Mouse (Mus musculus) lung, embryonic 14.5 days (tissue): ENCODE measurements at regions not wholly inside any gene's neighbourhood (a gene's known extent, or its start where the extent isn't known, plus 50 kb on each side); places are given as distances from the start of the nearest gene placed in this dataset.

Source experiments
- ATAC-seq: fragments of 200-750 bp; cut with Nextera tagmentation; 2 replicates; pipeline ENCODE4 v1.8.0; 2017; ENCODE audit warnings: mild to moderate bottlenecking, moderate TSS enrichment, moderate library complexity; ENCODE audit not compliant: insufficient read depth
- DNase-seq: peaks from one replicate; pipeline ENCODE4 v3.0.0-alpha.2; 2015
- H3K27ac ChIP-seq: fragments of 300-500 bp; sonication (generic); 2 replicates; pipeline ENCODE4 v1.5.1; 2014; ENCODE audit warnings: low read depth, mild to moderate bottlenecking, moderate library complexity
- H3K27me3 ChIP-seq: fragments of 300-500 bp; sonication (generic); 2 replicates; pipeline ENCODE4 v1.6.1; 2014; ENCODE audit warnings: low read length, control low read depth; ENCODE audit not compliant: insufficient read depth
- H3K36me3 ChIP-seq: fragments of 300-500 bp; sonication (generic); 2 replicates; pipeline ENCODE4 v1.6.1; 2014; ENCODE audit warnings: control low read depth; ENCODE audit not compliant: insufficient read depth
- H3K4me1 ChIP-seq: fragments of 300-500 bp; sonication (generic); 2 replicates; pipeline ENCODE4 v1.6.1; 2014; ENCODE audit warnings: antibody characterized with exemption, control low read depth; ENCODE audit not compliant: insufficient read depth
- H3K4me2 ChIP-seq: fragments of 300-500 bp; sonication (generic); 2 replicates; pipeline ENCODE4 v1.6.1; 2014; ENCODE audit warnings: mild to moderate bottlenecking
- H3K4me3 ChIP-seq: fragments of 300-500 bp; sonication (generic); 2 replicates; pipeline ENCODE4 v1.5.1; 2014; ENCODE audit warnings: low read depth, low read length
- H3K9ac ChIP-seq: fragments of 300-500 bp; sonication (generic); 2 replicates; pipeline ENCODE4 v1.6.1; 2014
- H3K9me3 ChIP-seq: fragments of 300-500 bp; sonication (generic); 2 replicates; pipeline ENCODE4 v1.6.1; 2016; ENCODE audit warnings: low read depth, low read length, control low read depth
- CTCF ChIP-seq: IDR thresholded peaks from 2 replicates; pipeline ENCODE4 v1.5.1; 2016; ENCODE audit warnings: antibody characterized with exemption, low read depth
- whole genome bisulfite sequencing: fragments of 180-500 bp; shearing (Covaris S2); extraction: QIAGEN DNeasy Blood & Tissue Kit; methylation state at CpG from one replicate; pipeline ENCODE4 v1.1.7; 2014; 5-methylcytosine and 5-hydroxymethylcytosine counted together

DNA sequence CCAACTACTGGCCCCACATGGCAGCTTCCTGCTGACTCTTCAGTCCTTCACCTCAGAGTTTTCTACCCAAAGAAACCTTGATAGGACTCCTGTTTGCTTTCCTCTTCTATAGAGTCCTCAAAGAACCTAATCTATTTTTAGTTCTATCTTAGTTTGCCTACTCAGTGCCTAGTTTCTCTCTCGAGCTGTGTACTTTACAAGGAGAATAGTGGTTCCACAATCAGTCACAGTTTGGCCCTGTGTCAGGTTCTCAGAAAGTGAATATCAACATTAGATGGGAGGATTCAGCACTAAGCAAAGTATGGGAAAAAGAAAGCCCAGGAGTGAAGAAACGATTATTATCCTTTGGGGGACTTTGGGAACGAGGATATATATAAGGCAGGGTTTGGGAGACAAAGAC is 1372.0 kb upstream of the A1bg start:
- Histone ChIP-seq H3K9ac (no peak overlapping the region), H3K4me2 (0 out of 2 replicates have a peak overlapping the region, but pooled peaks have one; percentile 23), H3K9me3 (no peaks in the 10 kb centered on the region), H3K4me1 (no peaks in the 10 kb centered on the region), H3K4me3 (no peak overlapping the region), H3K36me3 (no peaks in the 10 kb centered on the region), H3K27ac (peak overlapping the region; percentile 30; the same call in 1 of the 2 replicates), H3K27me3 (no peaks in the 10 kb centered on the region)
- WGBS = 27% methylated on average over 3 of the region's 3 CpGs
- ATAC-seq (no peak), DNase-seq (peak; percentile 34)
- TF ChIP-seq CTCF = no peak

DNA sequence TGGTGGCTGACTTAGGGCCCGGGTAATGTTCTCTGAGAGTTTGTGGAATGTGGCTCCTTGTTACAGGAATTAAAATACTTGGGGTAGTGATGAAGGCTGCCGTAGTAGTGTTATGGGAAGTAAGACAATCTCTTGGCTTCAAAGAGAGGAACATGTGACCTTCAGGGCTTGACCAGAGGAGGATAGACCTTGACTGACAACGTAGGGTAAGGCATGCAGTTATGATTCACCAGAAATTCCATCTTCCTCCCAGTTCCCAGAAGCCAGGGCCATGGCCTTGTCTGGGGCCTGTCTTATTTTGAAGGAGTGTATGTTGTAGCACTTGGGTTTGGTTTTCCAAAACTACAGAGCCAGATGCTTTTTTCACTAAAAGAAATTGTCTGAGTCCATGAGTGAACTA is 1370.1 kb upstream of the A1bg start:
- Histone ChIP-seq H3K36me3 (no peaks in the 10 kb centered on the region), H3K27me3 (no peaks in the 10 kb centered on the region), H3K9ac (no peak overlapping the region), H3K4me1 (no peaks in the 10 kb centered on the region), H3K9me3 (no peaks in the 10 kb centered on the region), H3K4me3 (no peak overlapping the region), H3K27ac (no peak overlapping the region), H3K4me2 (no peak overlapping the region)
- 72% methylated on average over 3 of the region's 3 CpGs for WGBS
- no peak for TF ChIP-seq CTCF
- ATAC-seq = no peak
- no peak for DNase-seq

DNA sequence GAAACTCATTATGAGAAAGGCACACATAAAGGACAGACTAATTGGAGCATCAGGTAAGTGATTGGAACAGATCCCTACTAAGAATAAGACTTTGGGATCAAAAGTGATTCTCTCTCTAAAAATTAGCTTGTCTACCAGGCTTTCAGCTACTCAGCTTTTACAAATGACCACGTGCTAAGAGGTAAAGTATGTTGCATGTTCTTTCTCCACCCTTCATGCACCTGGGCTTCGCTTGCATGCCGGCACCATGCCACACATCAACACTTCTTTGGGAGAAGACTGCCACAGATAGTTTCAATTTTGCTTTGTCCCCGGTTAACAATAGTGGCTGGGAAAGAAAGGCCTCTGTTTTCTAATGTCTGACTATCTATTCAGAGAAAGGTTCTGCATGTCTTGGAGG is 1367.9 kb upstream of the A1bg start:
- DNase-seq = no peak
- WGBS = 86% methylated on average over 4 of the region's 4 CpGs

DNA sequence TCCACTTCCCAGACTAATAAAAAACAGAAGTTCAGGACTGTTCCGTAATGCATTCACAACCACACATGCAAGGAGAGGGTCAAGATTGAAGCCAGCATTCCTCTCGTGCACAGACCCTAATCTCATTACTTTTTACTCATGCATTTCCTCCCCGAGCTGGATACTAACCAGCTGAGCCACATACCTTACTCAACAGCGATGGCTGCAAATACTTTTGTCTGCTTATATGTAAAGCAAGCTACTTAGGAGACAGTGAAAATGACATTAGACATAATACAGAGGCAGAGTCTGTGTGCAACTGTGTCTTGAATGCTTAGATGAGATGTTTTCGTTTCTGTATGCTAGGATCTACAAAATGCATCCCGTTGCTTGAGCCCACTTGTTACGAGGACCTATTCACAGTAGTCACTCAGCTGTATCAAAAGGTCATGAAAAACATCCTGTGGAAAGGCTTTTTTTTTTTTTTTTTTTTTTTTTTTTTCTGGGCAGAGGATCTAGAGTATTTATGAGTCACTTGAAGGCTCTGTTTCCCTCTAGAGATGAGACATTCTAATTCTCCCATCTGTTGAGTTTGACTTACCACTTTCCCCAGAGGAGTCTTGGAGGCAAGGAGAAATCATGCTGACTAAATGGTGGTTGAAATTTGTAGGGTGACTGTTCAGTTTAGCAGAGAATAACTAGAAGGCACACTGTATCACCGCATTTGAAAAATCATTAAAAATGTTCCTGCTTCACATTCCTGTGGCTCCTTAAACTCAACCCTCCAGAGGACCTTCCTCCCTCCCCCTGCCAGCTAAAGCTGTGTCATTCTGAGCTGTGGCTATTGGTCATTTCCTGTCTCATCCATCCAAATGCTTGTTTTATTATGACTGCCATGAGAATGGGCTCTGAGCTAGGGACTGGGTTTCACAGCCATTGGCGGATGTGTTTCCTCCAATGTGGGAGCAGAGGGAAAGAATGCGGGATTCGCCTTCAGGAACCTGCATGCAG is 1364.1 kb upstream of the A1bg start:
- H3K4me2 ChIP-seq = no peak overlapping the region
- H3K27me3 ChIP-seq = no peaks in the 10 kb centered on the region
- H3K36me3 ChIP-seq = no peaks in the 10 kb centered on the region
- DNase-seq (peak; percentile 42), ATAC-seq (no peak)
- peaks cover 6% of the 10 kb centered on the region; the same call in 1 of the 2 replicates for H3K4me1 ChIP-seq
- H3K27ac ChIP-seq = no peak overlapping the region
- WGBS = 53% methylated on average over 11 of the region's 11 CpGs
- H3K9me3 ChIP-seq = no peaks in the 10 kb centered on the region
- H3K9ac ChIP-seq = no peak overlapping the region
- no peak for TF ChIP-seq CTCF
- H3K4me3 ChIP-seq = no peak overlapping the region

More for the DNA sequence above, 1367.9 kb upstream of the A1bg start:
- Histone ChIP-seq H3K4me1 (no peaks in the 10 kb centered on the region), H3K4me3 (no peak overlapping the region), H3K9me3 (no peaks in the 10 kb centered on the region), H3K27me3 (no peaks in the 10 kb centered on the region), H3K27ac (no peak overlapping the region), H3K9ac (no peak overlapping the region), H3K36me3 (no peaks in the 10 kb centered on the region), H3K4me2 (no peak overlapping the region)
- TF ChIP-seq CTCF = no peak
- ATAC-seq = no peak

DNA sequence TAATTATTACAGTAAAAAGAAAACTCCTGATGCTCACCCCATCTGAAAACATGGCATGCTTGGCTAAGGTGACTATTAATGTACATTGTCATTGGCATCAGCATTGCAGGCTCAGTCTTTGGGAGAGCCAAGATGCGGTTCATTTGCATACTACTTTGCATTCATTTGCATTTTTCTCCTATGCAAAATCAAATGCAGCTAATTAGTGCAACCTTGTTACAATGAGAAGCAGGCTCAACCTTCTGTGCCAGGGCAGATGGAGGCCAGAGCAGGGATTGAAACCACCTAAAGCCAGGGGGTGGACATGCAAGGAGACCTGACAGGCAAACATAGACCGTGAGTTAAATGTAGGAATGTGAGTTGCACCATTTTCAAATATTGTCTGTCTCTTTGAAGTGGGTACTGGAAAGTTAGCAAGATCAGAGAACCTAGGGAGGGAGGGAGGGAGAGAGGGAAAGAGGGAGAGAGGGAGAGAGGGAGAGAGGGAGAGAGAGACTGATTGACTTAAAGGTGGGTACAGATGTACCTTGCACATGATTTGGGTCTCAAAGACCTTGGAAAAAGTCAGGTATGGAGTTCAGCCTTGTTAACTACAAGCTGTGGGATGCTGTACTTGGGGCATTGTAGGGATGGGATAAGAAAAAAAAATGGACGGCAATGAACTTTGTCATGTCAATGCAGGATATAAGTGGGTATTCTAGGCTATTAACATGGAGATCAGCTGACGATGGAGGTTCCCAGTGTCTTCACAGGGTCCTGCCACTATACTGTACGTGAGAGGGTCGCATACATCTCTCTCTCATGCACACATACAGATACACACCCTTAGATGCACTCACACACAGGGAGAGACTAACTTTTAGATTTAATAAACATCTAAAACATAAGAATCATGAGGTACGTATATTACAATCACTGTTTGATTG is 1362.1 kb upstream of the A1bg start:
- ATAC-seq (no peak), DNase-seq (no peak)
- no peaks in the 10 kb centered on the region for H3K36me3 ChIP-seq
- H3K9me3 ChIP-seq = no peaks in the 10 kb centered on the region
- H3K4me3 ChIP-seq = no peak overlapping the region
- H3K27me3 ChIP-seq = no peaks in the 10 kb centered on the region
- H3K27ac ChIP-seq = peak overlapping the region; percentile 28; the same call in 1 of the 2 replicates
- peaks cover 6% of the 10 kb centered on the region; the same call in 1 of the 2 replicates for H3K4me1 ChIP-seq
- WGBS = 86% methylated on average over 7 of the region's 7 CpGs
- no peak overlapping the region for H3K9ac ChIP-seq
- no peak for TF ChIP-seq CTCF
- H3K4me2 ChIP-seq = no peak overlapping the region

DNA sequence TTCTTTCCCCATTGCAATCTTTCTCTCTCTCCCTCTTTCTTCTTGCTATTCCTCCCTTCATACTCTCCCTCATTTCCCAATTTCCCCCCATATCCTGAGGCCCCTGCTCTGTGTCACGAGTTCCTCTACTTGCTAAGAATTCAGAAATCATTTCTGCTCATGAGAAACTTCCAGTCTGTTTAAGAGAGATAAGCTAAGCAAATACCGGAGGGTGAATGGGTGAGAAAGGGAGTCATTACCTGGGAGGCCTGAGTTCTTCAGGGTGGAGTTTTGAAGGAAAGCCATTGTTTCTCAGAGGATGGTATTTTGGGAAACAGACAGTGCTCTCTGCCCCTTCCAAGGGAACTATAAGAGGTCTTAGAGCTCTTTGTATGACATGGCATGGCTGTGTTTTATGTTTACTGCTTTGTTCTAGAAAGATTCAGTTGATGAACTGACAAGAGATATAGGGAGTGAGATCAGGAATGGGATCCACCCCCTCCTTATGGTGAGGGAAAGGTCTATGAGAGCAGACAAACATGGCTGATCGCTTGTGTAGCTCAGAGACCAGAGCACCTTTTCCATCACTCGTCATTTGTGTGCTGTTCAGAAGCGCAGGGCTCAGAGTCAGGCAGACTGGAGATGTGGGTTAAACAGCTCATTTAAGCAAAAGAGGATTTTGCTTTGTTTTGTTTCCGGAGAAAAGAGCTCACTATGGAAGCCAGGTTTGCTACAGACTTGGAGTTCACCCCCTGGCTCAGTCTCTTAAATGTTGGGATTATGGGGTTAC is 1361.0 kb upstream of the A1bg start:
- WGBS = 47% methylated on average over 6 of the region's 6 CpGs
- Histone ChIP-seq H3K36me3 (no peaks in the 10 kb centered on the region), H3K4me1 (peaks cover 6% of the 10 kb centered on the region; the same call in 1 of the 2 replicates), H3K27me3 (no peaks in the 10 kb centered on the region), H3K4me2 (no peak overlapping the region), H3K9me3 (no peaks in the 10 kb centered on the region), H3K4me3 (no peak overlapping the region), H3K27ac (no peak overlapping the region), H3K9ac (no peak overlapping the region)
- no peak for TF ChIP-seq CTCF
- peak; percentile 29 for DNase-seq
- ATAC-seq = peak; percentile 39; the same call in 1 of the 2 replicates
